ENCODE assay signal across 1 mouse cellular context in the genomic region with DNA sequence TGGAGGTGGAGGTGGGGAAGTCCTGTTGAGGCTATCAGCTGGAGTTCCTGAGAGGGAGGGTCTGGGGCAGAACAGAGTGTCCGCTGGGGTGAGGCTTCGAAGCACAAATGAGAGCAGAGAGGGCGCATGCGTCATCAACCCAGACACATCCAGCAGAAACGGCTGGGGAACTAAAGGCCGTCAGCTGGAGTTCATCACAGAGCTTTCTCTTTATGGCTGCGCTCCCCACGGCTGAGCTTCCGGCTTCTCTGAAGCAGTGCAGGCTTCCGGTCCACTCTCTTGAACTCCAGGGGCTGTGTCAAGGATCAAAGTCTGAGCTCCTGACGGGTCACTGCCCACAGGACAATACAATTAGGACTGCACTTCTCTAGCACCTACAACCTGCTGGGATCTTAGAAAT.
TF ChIP-seq lines count a peak whose summit lies in the region.

No protein-coding gene starts in this region.

TF ChIP-seq in MEL, 35 proteins besides CTCF, POLR2A, EP300 and RAD21:
- TF ChIP-seq CHD1 (IDR thresholded peaks at IDR 0.05; ENCODE audit: low read depth, low read length) (no peak), POLR2AphosphoS2 (IDR thresholded peaks at IDR 0.05; ENCODE audit: low read length) (no peak), NRF1 (IDR thresholded peaks at IDR 0.05; ENCODE audit: insufficient read depth, low read depth, low read length, poor library complexity, severe bottlenecking) (peak; percentile 47; the same call in 1 of the 2 replicates), MYC (IDR thresholded peaks at IDR 0.05; ENCODE audit: low read depth, low read length) (no peak), TBP (IDR thresholded peaks at IDR 0.05; ENCODE audit: low read depth, low read length) (0 out of 2 replicates have a peak, but pooled peaks have one; percentile 22), NELFE (IDR thresholded peaks at IDR 0.05; ENCODE audit: low read depth, low read length) (no peak), ELF1 (IDR thresholded peaks at IDR 0.05; ENCODE audit: low read depth, low read length) (no peak), ETS1 (IDR thresholded peaks at IDR 0.05; ENCODE audit: low read depth, low read length) (peak; percentile 41; the same call in 1 of the 2 replicates)
